Mouse (Mus musculus): ENCODE data around the gene Ddc.
A peak's percentile ranks its signal among the peaks of the same experiment; 100 is the strongest.

Ddc gene

GRCm38 (mm10) chr11:11904995-11905394, 7.1 kb upstream of the Ddc start:
- DNase-seq = no peak

DNA sequence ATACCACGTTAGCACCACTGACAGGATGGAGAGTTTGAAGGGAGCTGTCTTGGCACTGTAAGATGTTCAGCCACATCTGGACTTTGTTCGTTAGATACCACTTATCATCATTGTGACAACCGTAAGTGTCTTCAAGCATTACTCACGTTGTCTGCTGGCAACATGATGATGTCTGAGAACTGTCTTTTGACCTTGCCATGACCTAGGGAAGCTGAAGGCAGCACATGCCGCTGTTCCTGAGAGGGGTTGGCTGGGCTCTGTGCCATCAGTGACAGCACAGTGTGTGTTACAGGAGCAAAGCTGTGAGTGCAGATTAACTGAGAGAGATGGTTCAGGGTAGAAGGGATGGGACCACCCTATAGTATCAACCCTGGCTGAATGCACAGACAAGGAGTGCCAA, 3.6 kb upstream of the Ddc start:
- DNase-seq = no peak

GRCm38 (mm10) chr11:11898496-11898895, 552 bp upstream of the Ddc start:
- DNase-seq = no peak

- no peak for DNase-seq
Observed at GRCm38 (mm10) chr11:11895479-11895878, 2.5 kb downstream of the Ddc start.

GRCm38 (mm10) chr11:11893769-11894168, 4.2 kb downstream of the Ddc start:
- DNase-seq = no peak

DNA sequence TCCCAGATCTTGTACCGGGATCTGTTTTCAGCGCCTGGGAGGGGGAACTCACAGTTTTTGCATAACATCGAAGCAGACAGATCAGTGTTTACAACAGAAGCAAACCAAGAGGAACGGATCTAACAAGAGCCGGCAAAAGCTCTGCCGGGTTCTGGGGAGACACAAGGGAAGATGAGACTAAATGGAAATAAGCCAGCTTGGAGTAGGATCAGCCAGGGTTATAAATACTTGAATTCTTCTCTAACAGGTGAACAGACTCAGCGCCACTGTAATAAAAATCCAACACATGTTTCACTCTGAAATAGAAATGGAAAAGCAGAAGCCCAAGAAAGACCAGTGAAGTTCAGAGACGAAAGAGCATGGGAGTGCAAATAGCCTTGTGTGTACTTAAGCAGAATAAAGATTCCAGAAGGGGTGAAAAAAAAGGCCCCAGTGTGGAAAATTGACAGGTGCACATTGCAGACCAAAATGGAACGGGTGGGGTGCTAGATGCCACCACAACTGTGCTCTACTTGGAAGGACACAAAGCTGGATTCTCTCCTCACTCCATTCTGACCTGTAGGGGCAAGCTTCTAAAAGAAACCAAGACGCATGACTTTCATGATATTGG, 4.8 kb downstream of the Ddc start:
- DNase-seq = no peak

GRCm38 (mm10) chr11:11891832-11892231, 6.1 kb downstream of the Ddc start:
- no peak for DNase-seq

DNA sequence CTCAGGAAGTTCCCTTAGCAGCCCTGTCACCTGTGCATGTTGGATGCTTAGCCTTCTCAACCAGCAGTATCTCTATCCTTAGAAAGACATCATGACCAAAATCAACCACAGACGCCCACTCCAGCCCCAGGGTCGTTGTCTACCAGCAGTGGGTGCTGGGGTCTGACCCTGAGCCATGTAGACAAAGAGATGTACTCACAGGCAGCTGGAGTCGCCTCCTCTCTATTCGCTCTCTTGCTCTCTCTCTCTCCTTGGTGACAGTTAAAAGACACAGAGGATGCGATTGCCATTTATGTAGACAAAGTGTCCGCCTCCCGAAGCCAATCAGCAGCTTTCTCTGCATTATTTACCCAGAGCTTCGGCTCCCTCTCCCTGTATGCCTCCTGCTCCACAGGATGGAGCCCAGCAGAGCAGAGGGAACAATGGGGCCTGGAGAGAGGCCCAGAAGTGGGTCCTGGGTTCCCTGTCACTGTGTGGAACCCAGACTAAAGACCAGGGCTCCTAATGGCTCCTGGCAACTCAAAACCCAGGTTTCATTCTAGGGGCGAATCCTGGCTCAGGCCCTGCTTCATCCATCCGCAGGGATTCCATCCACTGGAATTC, 7.7 kb downstream of the Ddc start:
- DNase-seq = no peak

GRCm38 (mm10) chr11:11888727-11889126, 9.2 kb downstream of the Ddc start:
- no peak for DNase-seq

GRCm38 (mm10) chr11:11888051-11888450, 9.9 kb downstream of the Ddc start:
- DNase-seq = no peak

DNA sequence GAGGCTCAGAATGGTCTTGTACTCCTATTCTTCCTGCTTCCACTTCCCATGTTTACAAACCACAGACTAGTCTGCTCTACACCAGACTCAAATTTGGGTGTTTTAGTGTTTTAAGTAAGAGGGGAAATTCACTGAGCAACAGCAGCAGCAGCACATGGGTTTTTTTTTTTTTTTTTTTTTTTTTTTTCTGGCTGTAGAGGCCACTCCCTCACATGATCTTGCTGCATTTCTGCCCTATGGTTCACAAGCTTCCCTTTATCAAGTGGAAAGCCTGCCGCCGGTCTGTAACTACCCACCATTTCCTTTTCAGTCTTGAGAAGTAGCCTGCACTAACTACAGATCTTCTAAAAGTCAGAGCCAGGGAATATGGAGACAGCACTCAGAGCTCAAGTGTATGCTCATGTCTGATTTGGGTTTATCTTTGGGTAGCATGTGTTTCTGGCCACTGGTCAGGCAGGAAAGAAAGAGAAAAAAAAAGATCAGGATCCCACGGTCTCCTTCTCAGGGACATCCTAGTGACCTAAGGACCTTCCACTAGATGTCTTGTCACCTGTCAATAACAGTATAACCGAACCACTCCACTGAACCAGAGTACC, 11.4 kb downstream of the Ddc start:
- DNase-seq = no peak

- no peak for DNase-seq
Observed at GRCm38 (mm10) chr11:11885921-11886320, 12.0 kb downstream of the Ddc start.

GRCm38 (mm10) chr11:11885246-11885643, 12.7 kb downstream of the Ddc start:
- DNase-seq = no peak

DNA sequence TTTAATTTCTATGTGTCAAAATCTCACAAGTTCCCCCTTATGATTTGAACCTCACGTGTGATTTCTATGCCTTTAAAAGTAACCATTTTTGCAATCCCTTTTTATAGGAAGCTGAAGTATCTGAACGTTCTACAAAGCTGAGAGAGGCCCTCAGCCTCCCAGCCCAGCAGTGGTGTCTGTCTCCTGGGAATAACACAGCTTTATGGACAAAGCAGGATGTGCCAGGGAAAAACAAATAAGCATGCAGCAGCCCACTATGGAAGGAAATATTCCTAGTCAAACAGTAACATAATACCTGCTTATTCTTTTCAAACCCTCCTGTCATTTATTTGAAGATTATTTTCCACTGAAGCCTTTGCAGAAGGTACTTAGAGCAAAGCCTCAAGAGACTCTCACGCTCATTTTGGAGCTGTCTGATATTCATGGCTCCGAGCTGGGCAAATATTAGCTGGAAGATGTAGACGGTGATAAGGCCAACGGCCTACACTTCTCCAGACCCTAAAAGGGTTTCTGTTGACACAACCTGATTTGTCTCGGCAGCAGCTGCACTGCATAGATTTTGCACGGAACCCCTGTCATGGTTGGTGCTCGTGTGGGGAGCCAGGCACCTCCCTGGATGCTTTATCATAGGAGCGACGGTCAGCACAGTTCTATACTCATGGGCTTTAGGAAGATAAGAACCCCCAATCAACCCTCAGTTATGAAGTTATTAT, 13.3 kb downstream of the Ddc start:
- DNase-seq = no peak

DNA sequence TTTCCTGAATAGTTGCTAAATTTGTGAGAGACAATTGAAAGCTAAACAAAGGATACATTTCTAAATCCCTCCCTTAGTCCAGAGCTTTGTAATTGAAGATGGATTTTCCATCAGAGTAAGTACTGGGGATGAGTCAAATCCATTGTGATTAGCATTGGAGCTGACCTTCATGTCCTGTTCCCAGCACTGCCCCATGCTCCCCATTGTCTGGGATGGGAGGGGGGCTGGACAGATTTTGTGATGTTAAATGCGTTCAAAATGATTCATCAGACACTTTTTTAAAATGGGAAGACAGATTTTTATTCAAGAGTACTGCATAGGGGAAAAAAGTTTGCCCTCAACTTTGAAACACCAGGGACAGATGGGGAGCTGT, 16.2 kb downstream of the Ddc start:
- DNase-seq = no peak

DNA sequence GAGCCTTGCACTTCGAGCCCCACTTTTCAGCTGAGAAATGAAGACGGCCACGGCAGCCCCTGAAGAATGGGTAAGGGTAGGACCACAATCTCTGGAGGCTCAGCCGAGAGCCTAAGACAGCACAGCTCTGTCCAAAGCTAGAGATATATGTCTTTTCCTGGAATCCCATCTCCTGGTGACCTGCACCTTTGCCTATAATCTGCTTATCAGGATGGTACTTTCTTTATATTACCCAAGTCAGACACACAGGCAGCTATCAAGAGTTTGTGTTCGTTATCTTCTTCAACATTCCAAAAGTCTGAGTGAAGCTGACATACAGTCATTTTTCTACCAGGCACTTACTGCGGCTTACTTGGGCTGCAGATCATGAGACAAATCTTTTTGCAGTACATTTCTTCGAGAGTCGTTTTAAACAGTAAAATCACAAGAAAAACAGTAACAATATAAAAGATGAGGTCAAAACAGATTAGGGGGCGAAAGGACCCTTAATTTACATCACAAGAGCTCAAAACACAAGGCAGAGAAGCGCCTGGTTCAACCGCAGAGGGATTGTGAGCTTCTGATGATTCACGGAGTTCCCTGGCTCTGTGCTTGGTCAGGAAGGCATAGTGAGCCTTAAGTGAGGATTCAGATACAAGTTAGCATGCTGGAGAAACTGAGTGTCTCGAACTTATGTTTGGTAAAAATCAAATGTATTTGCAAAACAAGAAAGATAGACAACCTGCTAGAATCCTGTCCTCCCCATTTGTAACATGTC, 16.7 kb downstream of the Ddc start:
- DNase-seq = no peak

- no peak for DNase-seq
Observed at GRCm38 (mm10) chr11:11880351-11880750, 17.6 kb downstream of the Ddc start.

GRCm38 (mm10) chr11:11879699-11880002, 18.3 kb downstream of the Ddc start:
- DNase-seq = no peak

- no peak for DNase-seq
Observed at GRCm38 (mm10) chr11:11878981-11879698, 18.8 kb downstream of the Ddc start.

GRCm38 (mm10) chr11:11878278-11878980, 19.5 kb downstream of the Ddc start:
- peak in 1 of 2 experiments; percentile 4 for DNase-seq

DNA sequence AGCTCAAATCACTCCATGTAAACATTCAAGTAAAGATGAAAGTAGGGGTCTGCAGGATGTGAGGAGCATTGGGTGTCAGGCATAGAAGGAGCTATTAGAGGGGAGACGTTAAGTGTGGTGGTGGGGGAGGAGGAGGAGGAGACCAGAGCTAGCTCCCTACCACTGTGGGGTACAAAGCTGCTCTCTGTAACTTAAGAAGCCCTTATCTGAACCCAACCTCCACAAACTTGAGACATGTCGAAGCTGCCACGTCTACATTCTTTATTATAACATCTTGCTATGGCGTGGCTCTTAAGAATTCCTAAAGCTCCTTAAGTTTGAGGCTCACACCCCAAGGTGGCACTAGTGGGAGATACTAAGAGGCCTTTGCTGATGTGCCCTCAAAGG, 20.1 kb downstream of the Ddc start:
- DNase-seq = no peak

DNA sequence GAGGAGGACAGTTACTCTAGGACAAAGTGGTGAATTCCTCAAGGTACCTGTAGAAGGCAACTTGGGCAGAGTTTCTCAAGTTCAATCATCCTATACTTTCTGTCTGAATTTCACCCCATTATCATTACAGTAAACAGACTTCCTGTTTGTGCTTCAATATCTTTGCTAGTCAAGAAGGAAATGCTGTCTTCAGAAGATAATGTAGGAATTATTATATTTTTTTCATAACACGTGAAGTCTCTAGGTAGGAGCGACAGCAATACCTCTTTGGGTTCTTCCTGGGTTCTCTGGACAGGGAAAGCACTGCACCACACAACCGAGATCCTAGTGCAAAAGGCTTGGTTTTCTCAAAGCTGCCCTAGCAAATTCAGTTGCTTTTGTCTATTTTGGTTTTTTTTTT, 21.6 kb downstream of the Ddc start:
- no peak for DNase-seq
